Mouse (Mus musculus) hindbrain, embryonic 11.5 days (tissue): ENCODE results near the gene Tesc. TPM values are rescaled to one million over a fixed set of nuclear protein-coding genes. Genes with fewer than 3 reads are reported as not detected.
A peak's percentile ranks its signal among the peaks of the same experiment; 100 is the strongest.

Source experiments
- ATAC-seq: fragments of 200-750 bp; cut with Nextera tagmentation; 2 replicates; pipeline ENCODE4 v1.8.0; 2017; ENCODE audit warnings: mild to moderate bottlenecking, moderate TSS enrichment, moderate library complexity; ENCODE audit not compliant: low FRiP score
- DNase-seq: peaks from one replicate; pipeline ENCODE4 v3.0.0-alpha.2; 2015; ENCODE audit warnings: low spot score
- H3K27ac ChIP-seq: fragments of 300-500 bp; sonication (generic); 2 replicates; pipeline ENCODE4 v1.5.1; 2014; ENCODE audit warnings: mild to moderate bottlenecking, low read depth, low read length
- H3K27me3 ChIP-seq: fragments of 300-500 bp; sonication (generic); 2 replicates; pipeline ENCODE4 v1.6.1; 2014; ENCODE audit warnings: mild to moderate bottlenecking, low read length, moderate library complexity, mixed read lengths; ENCODE audit not compliant: control insufficient read depth, insufficient read depth
- H3K36me3 ChIP-seq: fragments of 300-500 bp; sonication (generic); 2 replicates; pipeline ENCODE4 v1.6.1; 2014; ENCODE audit warnings: mild to moderate bottlenecking, low read length, moderate library complexity, mixed read lengths; ENCODE audit not compliant: control insufficient read depth, insufficient read depth
- H3K4me1 ChIP-seq: fragments of 300-500 bp; sonication (generic); replicated peaks from 2 replicates; pipeline ENCODE4 v1.6.1; 2014; ENCODE audit warnings: low read length, mixed read lengths; ENCODE audit not compliant: control insufficient read depth, insufficient read depth
- H3K4me2 ChIP-seq: fragments of 300-500 bp; sonication (generic); replicated peaks from 2 replicates; pipeline ENCODE4 v1.6.1; 2014; ENCODE audit warnings: mild to moderate bottlenecking, low read depth, low read length
- H3K4me3 ChIP-seq: fragments of 300-500 bp; sonication (generic); 2 replicates; pipeline ENCODE4 v1.5.1; 2014; ENCODE audit warnings: low read depth, low read length
- H3K9ac ChIP-seq: fragments of 300-500 bp; sonication (generic); 2 replicates; pipeline ENCODE4 v1.6.1; 2014; ENCODE audit warnings: low read depth, low read length
- H3K9me3 ChIP-seq: fragments of 300-500 bp; sonication (generic); 2 replicates; pipeline ENCODE4 v1.6.1; 2016; ENCODE audit warnings: low read length; ENCODE audit not compliant: control insufficient read depth
- WGBS: fragments of 180-500 bp; shearing (Covaris S2); extraction: QIAGEN DNeasy Blood & Tissue Kit; methylation state at CpG from one replicate; pipeline ENCODE4 v1.1.7; 2014; 5-methylcytosine and 5-hydroxymethylcytosine counted together
- polyA plus RNA-seq: library from polyadenylated mRNA; unstranded; fragments of >200 nt; fragmentation: Nextera tagmentation; extraction: Ambion mirVana; gene quantifications from 2 replicates; pipeline ENCODE4 v1.2.1, GENCODE M21; 2014

Tesc gene
- polyA plus RNA-seq, 1 experiment from 2014 or later, result 0.63 TPM

DNA sequence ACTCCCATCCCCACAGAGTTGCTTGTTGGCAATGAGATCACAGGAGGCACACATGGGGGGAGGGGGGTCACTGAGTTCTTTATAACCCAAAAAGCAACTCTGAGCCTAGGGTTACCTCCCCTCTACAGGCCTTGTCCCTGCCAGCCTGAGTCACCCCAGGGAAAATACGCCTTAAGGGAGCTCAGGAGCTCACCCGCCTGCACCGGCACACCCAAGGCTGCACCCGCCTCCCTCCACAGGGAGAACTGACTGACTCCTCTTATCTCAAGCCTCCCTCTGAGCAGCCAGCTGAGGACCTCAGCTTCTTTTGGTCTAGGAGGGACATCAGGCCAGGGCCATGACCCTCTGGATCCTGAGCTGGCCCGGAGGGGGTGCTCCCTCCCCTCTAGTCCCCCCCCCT is 3.5 kb downstream of the Tesc start:
- DNase-seq (no peak), ATAC-seq (no peak)
- WGBS, result 63% methylated on average over 5 of the region's 5 CpGs
- Histone ChIP-seq H3K4me2 (no peak overlapping the region), H3K36me3 (no peaks in the 10 kb centered on the region), H3K4me1 (peaks cover 10% of the 10 kb centered on the region), H3K27ac (no peak overlapping the region), H3K4me3 (no peak overlapping the region), H3K27me3 (peaks cover 41% of the 10 kb centered on the region), H3K9me3 (no peaks in the 10 kb centered on the region), H3K9ac (no peak overlapping the region)

GRCm38 (mm10) chr5:118031508-118031907 is 4.0 kb downstream of the Tesc start:
- DNase-seq (no peak), ATAC-seq (no peak)
- WGBS, result 49% methylated on average over 4 of the region's 4 CpGs

GRCm38 (mm10) chr5:118033328-118033727 is 5.8 kb downstream of the Tesc start:
- H3K4me3 ChIP-seq, result no peak overlapping the region
- H3K4me1 ChIP-seq, result peaks cover 3% of the 10 kb centered on the region
- H3K4me2 ChIP-seq, result no peak overlapping the region
- H3K27ac ChIP-seq, result no peak overlapping the region
- peaks cover 18% of the 10 kb centered on the region for H3K27me3 ChIP-seq
- DNase-seq, result no peak
- ATAC-seq, result no peak
- H3K9me3 ChIP-seq, result no peaks in the 10 kb centered on the region
- H3K9ac ChIP-seq, result no peak overlapping the region
- 59% methylated on average over 4 of the region's 4 CpGs for WGBS
- H3K36me3 ChIP-seq, result no peaks in the 10 kb centered on the region

More at GRCm38 (mm10) chr5:118031508-118031907, 4.0 kb downstream of the Tesc start:
- no peak overlapping the region for H3K4me2 ChIP-seq
- no peaks in the 10 kb centered on the region for H3K36me3 ChIP-seq
- H3K27me3 ChIP-seq, result peaks cover 37% of the 10 kb centered on the region
- H3K27ac ChIP-seq, result no peak overlapping the region
- H3K9me3 ChIP-seq, result no peaks in the 10 kb centered on the region
- peaks cover 10% of the 10 kb centered on the region for H3K4me1 ChIP-seq
- no peak overlapping the region for H3K9ac ChIP-seq
- no peak overlapping the region for H3K4me3 ChIP-seq

- H3K4me2 ChIP-seq, result no peak overlapping the region
- no peak overlapping the region for H3K9ac ChIP-seq
- ATAC-seq (no peak), DNase-seq (no peak)
- no peaks in the 10 kb centered on the region for H3K9me3 ChIP-seq
- no peak overlapping the region for H3K4me3 ChIP-seq
- no peaks in the 10 kb centered on the region for H3K36me3 ChIP-seq
- peaks cover 3% of the 10 kb centered on the region for H3K4me1 ChIP-seq
- WGBS, result 75% methylated on average over 6 of the region's 6 CpGs
- H3K27me3 ChIP-seq, result peaks cover 14% of the 10 kb centered on the region
- no peak overlapping the region for H3K27ac ChIP-seq
Measured at GRCm38 (mm10) chr5:118033740-118034139, 6.2 kb downstream of the Tesc start.

DNA sequence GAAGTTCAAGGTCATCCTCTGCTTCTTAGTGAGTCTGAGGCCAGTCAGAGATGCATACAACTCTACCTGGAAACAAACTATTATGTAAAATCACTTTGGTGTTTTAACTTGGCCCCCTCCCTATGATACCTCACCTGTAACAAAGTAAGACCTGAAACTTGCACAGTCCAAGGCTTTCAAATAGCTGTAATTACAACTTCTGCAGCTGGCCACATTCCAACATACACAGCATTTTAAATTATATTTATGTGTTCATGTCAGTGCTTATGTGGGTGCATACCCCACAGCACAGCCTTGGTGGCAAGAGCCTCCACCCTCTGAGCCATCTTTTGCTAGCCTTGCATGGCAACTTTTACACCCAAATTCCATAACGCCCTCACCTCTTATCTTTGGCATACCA is 7.1 kb downstream of the Tesc start:
- H3K4me2 ChIP-seq, result no peak overlapping the region
- H3K9me3 ChIP-seq, result no peaks in the 10 kb centered on the region
- peaks cover 5% of the 10 kb centered on the region for H3K27me3 ChIP-seq
- H3K27ac ChIP-seq, result no peak overlapping the region
- no peaks in the 10 kb centered on the region for H3K36me3 ChIP-seq
- H3K4me1 ChIP-seq, result no peaks in the 10 kb centered on the region
- H3K9ac ChIP-seq, result no peak overlapping the region
- no peak overlapping the region for H3K4me3 ChIP-seq
- ATAC-seq (no peak), DNase-seq (no peak)
- WGBS, result 94% methylated on average over 1 of the region's 1 CpGs

DNA sequence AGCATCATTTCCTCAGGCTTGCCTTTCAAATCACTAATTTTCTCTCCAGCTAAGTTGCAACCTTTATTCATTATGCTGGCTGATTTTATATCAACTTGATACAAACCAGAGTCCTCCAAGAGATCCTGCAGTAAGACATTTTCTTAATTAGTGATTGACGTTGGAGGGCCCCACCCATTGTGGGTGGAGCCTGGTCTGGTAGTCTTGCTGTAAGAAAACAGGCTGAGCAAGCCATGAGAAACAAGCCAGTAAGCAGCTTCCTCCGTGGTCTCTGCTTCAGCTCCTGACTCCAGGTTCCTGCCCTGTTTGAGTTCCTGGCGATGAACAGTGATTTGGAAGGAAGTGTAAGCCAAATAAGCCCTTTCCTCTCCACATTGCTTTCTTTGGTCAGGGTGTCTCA is 8.2 kb downstream of the Tesc start:
- no peak for ATAC-seq
- Histone ChIP-seq H3K27me3 (no peaks in the 10 kb centered on the region), H3K4me3 (no peak overlapping the region), H3K4me2 (no peak overlapping the region), H3K27ac (no peak overlapping the region), H3K9ac (no peak overlapping the region), H3K36me3 (no peaks in the 10 kb centered on the region), H3K4me1 (no peaks in the 10 kb centered on the region), H3K9me3 (no peaks in the 10 kb centered on the region)
- WGBS, result 68% methylated on average over 3 of the region's 3 CpGs
- DNase-seq, result no peak

DNA sequence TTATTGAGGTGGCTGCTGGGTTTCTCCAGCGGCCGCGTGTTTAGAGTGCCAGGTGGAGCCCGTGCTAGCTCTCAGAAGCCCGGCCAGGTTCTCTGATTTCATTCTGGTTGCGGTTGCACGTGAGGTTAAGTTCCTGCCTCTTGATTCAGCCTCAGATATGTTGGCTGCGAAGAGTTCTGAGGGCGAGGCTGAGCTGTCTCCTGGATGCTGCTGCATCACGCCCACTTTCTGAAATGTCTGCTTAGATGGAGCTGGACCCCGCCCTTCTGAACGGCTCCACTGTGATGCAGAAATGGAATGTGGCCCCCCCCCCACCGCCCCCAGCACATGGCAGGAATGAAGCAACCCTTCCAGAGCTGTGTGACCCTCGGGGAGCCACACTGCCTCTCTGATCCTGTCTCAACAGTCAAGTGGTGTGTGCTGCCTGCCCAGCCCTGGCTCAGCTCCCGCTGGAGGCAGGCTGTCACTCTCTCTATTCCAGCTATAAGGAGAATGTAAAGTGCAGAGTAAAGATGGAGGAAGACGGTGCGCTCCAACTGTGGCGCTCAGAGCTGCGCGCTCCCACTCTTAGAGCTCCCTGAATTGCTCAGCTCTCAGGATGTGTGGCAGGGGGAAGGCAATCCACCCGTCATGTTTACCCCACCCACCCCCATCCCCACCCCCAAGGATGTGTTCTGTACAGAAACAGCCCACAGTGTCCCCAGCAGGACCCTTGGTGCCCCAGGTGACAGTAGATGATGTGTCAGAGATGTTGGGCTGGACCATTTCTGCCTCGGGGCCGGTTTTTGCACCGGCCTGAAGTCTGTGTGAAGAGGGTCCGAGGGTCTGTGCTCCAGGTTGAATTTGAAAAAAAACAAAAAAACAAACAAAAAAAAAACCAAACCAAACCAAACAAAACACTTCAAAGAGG is 9.6 kb downstream of the Tesc start:
- Histone ChIP-seq H3K9me3 (no peaks in the 10 kb centered on the region), H3K4me2 (peak overlapping the region; percentile 20), H3K36me3 (no peaks in the 10 kb centered on the region), H3K27ac (no peak overlapping the region; the same call in 1 of the 2 replicates), H3K4me1 (no peaks in the 10 kb centered on the region), H3K27me3 (no peaks in the 10 kb centered on the region), H3K4me3 (no peak overlapping the region), H3K9ac (no peak overlapping the region)
- DNase-seq (no peak), ATAC-seq (peak; percentile 40; the same call in 1 of the 2 replicates)
- WGBS, result 41% methylated on average over 25 of the region's 25 CpGs

DNA sequence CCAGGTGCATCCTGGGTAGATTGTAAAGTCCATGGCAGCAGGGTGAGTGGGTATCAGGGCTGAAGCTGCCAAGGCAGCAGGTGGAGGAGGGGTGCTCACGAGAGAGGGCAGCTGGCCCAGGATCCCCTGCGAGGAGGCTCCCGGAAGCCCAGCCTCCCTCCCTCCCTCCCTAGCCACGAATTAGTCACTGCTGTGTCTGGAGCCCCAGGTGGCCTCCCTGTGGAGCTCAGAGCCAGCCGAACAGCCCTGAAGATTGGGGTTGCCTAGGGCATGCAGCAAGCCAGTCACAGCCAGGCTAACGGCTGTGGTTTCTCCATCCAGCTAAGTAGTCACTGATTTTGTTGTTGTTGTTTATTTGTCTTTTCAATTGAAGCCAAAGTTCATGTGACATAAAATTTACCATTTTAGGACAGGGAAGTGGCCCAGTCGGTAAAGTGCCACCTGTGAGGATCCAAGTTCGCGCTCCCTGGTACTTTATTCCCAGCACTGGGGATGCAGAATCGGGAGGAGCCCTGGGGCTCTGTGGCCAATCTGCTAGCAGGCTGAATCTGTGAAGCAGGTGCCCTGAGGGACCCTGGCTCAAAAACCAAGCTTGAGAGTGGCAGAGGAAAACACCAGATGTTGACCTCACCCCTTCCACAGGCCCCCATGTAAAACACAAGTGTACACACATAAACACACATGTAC is 10.4 kb downstream of the Tesc start:
- 0 out of 2 replicates have a peak overlapping the region, but pooled peaks have one; percentile 24 for H3K27ac ChIP-seq
- peak; percentile 80 for ATAC-seq
- 0 out of 2 replicates have a peak overlapping the region, but pooled peaks have one; percentile 20 for H3K4me2 ChIP-seq

More for the DNA sequence above, 10.4 kb downstream of the Tesc start:
- Histone ChIP-seq H3K4me3 (no peak overlapping the region), H3K9me3 (no peaks in the 10 kb centered on the region), H3K4me1 (no peaks in the 10 kb centered on the region), H3K9ac (no peak overlapping the region), H3K27me3 (no peaks in the 10 kb centered on the region), H3K36me3 (no peaks in the 10 kb centered on the region)
- DNase-seq, result peak; percentile 68
- 11% methylated on average over 10 of the region's 10 CpGs for WGBS
